Mouse (Mus musculus) neutrophil, adult 83 days (primary cell): ENCODE data around the gene Fcrl5. TPM values are rescaled to one million over a fixed set of nuclear protein-coding genes. Genes with fewer than 3 reads are reported as not detected.

Experiments
- total RNA-seq, 2 experiments: library from RNA; stranded (reverse); gene quantifications; one replicate each; pipeline ENCODE4 v1.2.4; 2023

Fcrl5 gene
- under 1 TPM in 1 of 2 experiments, not detected in 1; 0.15 TPM for total RNA-seq

DNA sequence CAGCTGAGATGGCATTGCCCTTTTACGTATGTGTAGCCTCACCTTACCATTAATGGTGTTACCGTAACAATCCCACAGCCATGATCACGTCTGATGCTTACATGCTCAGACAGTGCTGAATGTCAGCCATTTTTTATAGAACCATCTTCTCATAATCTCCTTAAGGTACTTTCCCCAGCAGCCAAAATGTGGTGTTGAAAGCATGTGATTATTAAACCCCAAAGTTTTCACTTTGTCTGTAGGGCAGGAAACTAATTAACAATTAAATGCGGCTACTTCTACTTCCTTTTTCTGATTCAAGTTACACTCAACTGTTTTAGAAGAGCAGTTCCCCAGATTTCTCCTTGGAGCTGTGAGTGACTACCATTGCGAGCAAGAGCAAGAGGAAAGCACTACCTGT lies at the start of gene Fcrl5:
TSS of gene Fcrl5 (plus strand) at position 295 of the 400 bp plus-strand sequence.

DNA sequence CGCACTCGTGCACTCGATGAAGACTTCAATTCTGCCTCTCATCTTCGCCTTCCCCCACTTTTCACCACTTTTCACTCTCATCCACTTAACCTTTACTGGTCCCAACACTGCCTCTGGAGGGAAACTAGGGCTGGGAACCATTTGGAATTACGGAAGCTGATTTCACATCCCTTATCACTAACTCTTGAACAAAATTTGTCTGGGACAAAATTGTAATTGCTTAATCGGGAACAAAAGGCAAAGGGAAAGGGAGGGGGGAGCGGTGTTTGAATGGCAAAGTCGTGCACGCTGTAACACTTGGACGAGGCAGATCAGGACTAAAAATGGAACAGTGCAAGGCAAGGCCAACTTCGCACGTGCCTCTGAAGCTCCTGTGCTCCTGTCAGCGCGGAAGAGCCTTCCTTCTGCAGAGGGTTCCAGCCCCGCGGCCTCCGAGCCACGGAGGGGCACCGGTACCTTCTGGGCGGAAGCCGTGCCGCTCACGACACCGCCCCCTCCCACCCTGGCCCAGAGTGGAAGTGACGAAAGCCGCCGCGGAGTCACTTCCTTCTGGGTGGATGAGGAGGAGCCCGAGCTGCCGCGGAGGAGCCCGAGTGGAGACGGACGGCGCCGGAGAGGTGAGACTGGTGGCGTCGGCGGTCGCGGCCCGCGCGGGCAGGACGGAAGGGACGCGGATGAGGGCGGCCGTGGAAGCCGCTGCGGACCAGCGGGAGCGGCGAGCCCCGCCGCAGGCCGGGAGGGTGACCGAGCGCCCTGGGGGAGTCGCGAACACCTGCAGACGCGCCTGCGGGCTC lies 89.7 kb downstream of the Fcrl5 start, which contains the start of gene Etv3:
TSS of gene Etv3 (plus strand) at position 365 of the 794 bp plus-strand sequence.

Other genes starting within 250 kb of the Fcrl5 start
- under 1 TPM in 1 of 2 experiments, not detected in 1; 0.40 TPM for gene Fcrls, start 172.0 kb upstream of the Fcrl5 start, total RNA-seq
- gene Cd5l, start 77.9 kb upstream of the Fcrl5 start, total RNA-seq, result under 1 TPM in 1 of 2 experiments, not detected in 1; 0.26 TPM
- gene Fcrl1, start 59.4 kb upstream of the Fcrl5 start, total RNA-seq, result 10 to 100 TPM; 14.0 to 18.6 TPM
- gene Etv3, start 89.6 kb downstream of the Fcrl5 start, total RNA-seq, result 10 to 100 TPM; 19.7 to 24.8 TPM
- gene Arhgef11, start 181.8 kb downstream of the Fcrl5 start, total RNA-seq, result 10 to 100 TPM; 22.8 to 26.4 TPM